ENCODE assay signal across 9 mouse cellular contexts in the genomic region with DNA sequence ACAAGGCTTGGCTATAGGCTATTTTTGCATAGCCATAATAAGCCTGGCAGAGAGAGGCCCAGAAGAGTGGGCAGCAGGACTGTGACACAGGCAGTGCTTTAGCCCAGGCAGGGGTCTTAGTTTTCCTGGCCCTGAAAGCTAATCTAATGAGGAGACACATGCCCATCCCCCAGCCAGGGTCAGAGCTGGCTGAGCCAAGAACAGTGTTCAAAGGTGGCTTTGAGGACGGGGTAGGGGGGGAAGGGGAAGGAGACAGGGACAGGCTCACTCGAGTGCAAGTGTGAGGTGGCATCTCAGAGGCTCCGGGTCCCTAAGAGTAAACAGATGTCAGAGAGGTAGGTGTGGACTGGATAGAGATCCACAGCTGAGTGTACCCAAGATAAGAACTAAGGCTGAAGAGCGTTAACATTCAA. TPM values are rescaled to one million over a fixed set of nuclear protein-coding genes. Genes with fewer than 3 reads are reported as not detected.
DNase-seq lines count a peak whose midpoint lies in the region; ATAC-seq and TF ChIP-seq lines count a peak whose summit lies in the region.
"Had no signal": no experiment of that assay in that cellular context is flagged by ENCODE, and none has a peak within 500 bp of the region (broad histone marks: within the 10 kb centered on the region; RNA-seq: fewer than 3 reads in every experiment).

No protein-coding gene starts in this region.

- H3K9me3 ChIP-seq in lung, embryonic 16.5 days (ENCODE audit: control insufficient read depth, low read length), result no peaks in the 10 kb centered on the region
- no peaks in the 10 kb centered on the region for H3K9me3 ChIP-seq in midbrain, embryonic 13.5 days

- TF ChIP-seq CTCF in embryonic fibroblast, embryonic 13.5 days (IDR thresholded peaks at IDR 0.05; ENCODE audit: borderline replicate concordance, insufficient read depth, low read length), result no peak
- no peak for TF ChIP-seq CTCF in kidney, adult 2 months (conservative IDR thresholded peaks at IDR 0.05; ENCODE audit: insufficient read depth, insufficient read length, low read depth, low read length)

- H3K27ac ChIP-seq in lung, embryonic 16.5 days (ENCODE audit: low read length), result peak overlapping the region; percentile 100
- peak overlapping the region; percentile 97 for H3K27ac ChIP-seq in embryonic fibroblast, embryonic 13.5 days (ENCODE audit: insufficient read depth, low read length)
- H3K27ac ChIP-seq in kidney, adult 2 months (ENCODE audit: insufficient read depth, low read depth, low read length), result peak overlapping the region; percentile 76
- peak overlapping the region; percentile 62; the same call in 1 of the 2 replicates for H3K27ac ChIP-seq in midbrain, embryonic 13.5 days

- H3K4me2 ChIP-seq in lung, embryonic 16.5 days (ENCODE audit: low read depth, low read length), result peak overlapping the region; percentile 91
- peak overlapping the region; percentile 87; the same call in 1 of the 2 replicates for H3K4me2 ChIP-seq in midbrain, embryonic 13.5 days (replicated peaks)

- no peaks in the 10 kb centered on the region for H3K36me3 ChIP-seq in lung, embryonic 16.5 days (ENCODE audit: control insufficient read depth, insufficient read depth, low read length)
- no peaks in the 10 kb centered on the region for H3K36me3 ChIP-seq in kidney, adult 2 months (ENCODE audit: control insufficient read depth, insufficient read depth, low read length)
- H3K36me3 ChIP-seq in midbrain, embryonic 13.5 days, result no peaks in the 10 kb centered on the region

- H3K9ac ChIP-seq in lung, embryonic 16.5 days (ENCODE audit: low read length), result peak overlapping the region; percentile 67
- H3K9ac ChIP-seq in midbrain, embryonic 13.5 days (replicated peaks), result 0 out of 2 replicates have a peak overlapping the region, but pooled peaks have one; percentile 7

- H3K4me1 ChIP-seq in lung, embryonic 16.5 days (replicated peaks; ENCODE audit: control insufficient read depth, insufficient read depth, low read length), result peaks cover 72% of the 10 kb centered on the region
- peaks cover 31% of the 10 kb centered on the region for H3K4me1 ChIP-seq in embryonic fibroblast, embryonic 13.5 days (ENCODE audit: control insufficient read depth, insufficient read depth, low read length)
- peaks cover 61% of the 10 kb centered on the region for H3K4me1 ChIP-seq in kidney, adult 2 months (ENCODE audit: control insufficient read depth, insufficient read depth, low read length)
- H3K4me1 ChIP-seq in midbrain, embryonic 13.5 days (replicated peaks), result peaks cover 53% of the 10 kb centered on the region

- H3K4me3 ChIP-seq in lung, embryonic 16.5 days (ENCODE audit: low read length), result peak overlapping the region; percentile 82
- H3K4me3 ChIP-seq in embryonic fibroblast, embryonic 13.5 days (ENCODE audit: insufficient read depth, low read length), result peak overlapping the region; percentile 22
- H3K4me3 ChIP-seq in kidney, adult 2 months (ENCODE audit: insufficient read depth, low read depth, low read length), result no peak overlapping the region; the same call in 1 of the 2 replicates
- H3K4me3 ChIP-seq in midbrain, embryonic 13.5 days (replicated peaks), result no peak overlapping the region

- no peak for TF ChIP-seq POLR2A in embryonic fibroblast, embryonic 13.5 days (IDR thresholded peaks at IDR 0.05; ENCODE audit: low read depth, low read length)
- no peak for TF ChIP-seq POLR2A in kidney, adult 2 months (IDR thresholded peaks at IDR 0.05; ENCODE audit: low read depth, low read length)

- WGBS in lung, embryonic 16.5 days, result under 1% methylated on average over 4 of the region's 4 CpGs
- WGBS in kidney, adult 2 months, result 6% methylated on average over 4 of the region's 4 CpGs
- WGBS in midbrain, embryonic 13.5 days, result 6% methylated on average over 4 of the region's 4 CpGs

- no peak for ATAC-seq in lung, embryonic 16.5 days (ENCODE audit: low read depth)
- no peak for ATAC-seq in midbrain, embryonic 13.5 days
- no peak for ATAC-seq in erythroblast, adult 5-6 weeks (replicated peaks; ENCODE audit: low FRiP score, poor library complexity, severe bottlenecking)

- DNase-seq in lung, postnatal 25 days (ENCODE audit: low spot score), result no peak
- peak; percentile 71 for DNase-seq in kidney, adult 2 months
- DNase-seq in urinary bladder, postnatal 36 days (ENCODE audit: low spot score in 2 of 2), result no peak
- no peak for DNase-seq in layer of hippocampus, adult 9-11 months

- H3K27me3 ChIP-seq in lung, embryonic 16.5 days (ENCODE audit: control insufficient read depth, insufficient read depth, low read depth, low read length), result no peaks in the 10 kb centered on the region
- no peaks in the 10 kb centered on the region for H3K27me3 ChIP-seq in kidney, adult 2 months (replicated peaks; ENCODE audit: control insufficient read depth, insufficient read depth, low read length)
- peaks cover 46% of the 10 kb centered on the region for H3K27me3 ChIP-seq in midbrain, embryonic 13.5 days

RNA-seq across cellular contexts. Expression of a gene that starts 3.7 kb away (rescaled TPM):
- polyA plus RNA-seq in lung, embryonic 16.5 days (2015; fragmentation: Nextera tagmentation; extraction: Ambion mirVana), result 9.6 and 9.8 TPM in 2 replicates
- polyA plus RNA-seq in embryonic fibroblast, embryonic 13.5 days (2011; ENCODE audit: insufficient read length, low read depth, missing spikeins), result 17.7 and 20.1 TPM in 2 replicates
- polyA plus RNA-seq in kidney, adult 2 months (2012; rRNA removed), result 14.8 and 24.2 TPM in 2 replicates
- polyA plus RNA-seq in midbrain, embryonic 13.5 days (2015; fragmentation: Nextera tagmentation; extraction: Ambion mirVana), result 1.1 and 1.3 TPM in 2 replicates
- total RNA-seq in erythroblast, adult 5-6 weeks (2015; ENCODE audit: low replicate concordance), result 2.7 and 2.9 TPM in 2 replicates
- total RNA-seq in erythroblast, adult 5-6 weeks (2017; ENCODE audit: low replicate concordance), result 1.4 and 3.2 TPM in 2 replicates

RNA-seq across cellular contexts. Expression of a gene that starts 42.6 kb away (rescaled TPM):
- polyA plus RNA-seq in lung, embryonic 16.5 days (2015; fragmentation: Nextera tagmentation; extraction: Ambion mirVana), result 1.3 and 1.6 TPM in 2 replicates
- not detected in 2 replicates for polyA plus RNA-seq in embryonic fibroblast, embryonic 13.5 days (2011; ENCODE audit: insufficient read length, low read depth, missing spikeins)
- 0.18 and 0.94 TPM in 2 replicates for polyA plus RNA-seq in kidney, adult 2 months (2012; rRNA removed)
- polyA plus RNA-seq in midbrain, embryonic 13.5 days (2015; fragmentation: Nextera tagmentation; extraction: Ambion mirVana), result 0.03 TPM in 1 of 2 replicates, not detected in the other
- not detected in 2 replicates for total RNA-seq in erythroblast, adult 5-6 weeks (2015; ENCODE audit: low replicate concordance)
- total RNA-seq in erythroblast, adult 5-6 weeks (2017; ENCODE audit: low replicate concordance), result not detected in 2 replicates
- total RNA-seq: common myeloid progenitor, adult 5-6 weeks had no signal

RNA-seq across cellular contexts. Expression of a gene that starts 43.4 kb away (rescaled TPM):
- 1.3 and 2.1 TPM in 2 replicates for polyA plus RNA-seq in lung, embryonic 16.5 days (2015; fragmentation: Nextera tagmentation; extraction: Ambion mirVana)
- not detected in 2 replicates for polyA plus RNA-seq in embryonic fibroblast, embryonic 13.5 days (2011; ENCODE audit: insufficient read length, low read depth, missing spikeins)
- polyA plus RNA-seq in kidney, adult 2 months (2012; rRNA removed), result 0.06 and 0.07 TPM in 2 replicates
- polyA plus RNA-seq in midbrain, embryonic 13.5 days (2015; fragmentation: Nextera tagmentation; extraction: Ambion mirVana), result 0.28 and 0.44 TPM in 2 replicates
- total RNA-seq in erythroblast, adult 5-6 weeks (2015; ENCODE audit: low replicate concordance), result 0.77 and 2.5 TPM in 2 replicates
- total RNA-seq in erythroblast, adult 5-6 weeks (2017; ENCODE audit: low replicate concordance), result 1.2 and 2.0 TPM in 2 replicates

RNA-seq across cellular contexts. Expression of a gene that starts 43.4 kb away (rescaled TPM):
- 29.8 and 35.7 TPM in 2 replicates for polyA plus RNA-seq in lung, embryonic 16.5 days (2015; fragmentation: Nextera tagmentation; extraction: Ambion mirVana)
- 7.4 and 10.5 TPM in 2 replicates for polyA plus RNA-seq in embryonic fibroblast, embryonic 13.5 days (2011; ENCODE audit: insufficient read length, low read depth, missing spikeins)
- 17.8 and 20.7 TPM in 2 replicates for polyA plus RNA-seq in kidney, adult 2 months (2012; rRNA removed)
- polyA plus RNA-seq in midbrain, embryonic 13.5 days (2015; fragmentation: Nextera tagmentation; extraction: Ambion mirVana), result 22.9 and 23.1 TPM in 2 replicates
- 1.0 and 3.5 TPM in 2 replicates for total RNA-seq in erythroblast, adult 5-6 weeks (2015; ENCODE audit: low replicate concordance)
- 0.56 and 2.7 TPM in 2 replicates for total RNA-seq in erythroblast, adult 5-6 weeks (2017; ENCODE audit: low replicate concordance)

Comparison
In these comparisons a context has a peak if more than half of its experiments do, and no peak if none do; other contexts are left out.
1. H3K4me3 ChIP-seq: peak in lung, embryonic 16.5 days (single experiment) and embryonic fibroblast, embryonic 13.5 days (single experiment); none in kidney, adult 2 months (single experiment) and midbrain, embryonic 13.5 days (single experiment).
2. Peak in every context shown above with its lines, with median percentiles within 50 percentile points of each other: H3K27ac ChIP-seq.